Mouse (Mus musculus): ENCODE results near the gene Wfdc13.

Gene Wfdc13

GRCm38 (mm10) chr2:164684807-164685206, at the start of gene Wfdc13:
Wfdc13 (plus strand) TSS chr2:164685107.
- no peak for DNase-seq

DNA sequence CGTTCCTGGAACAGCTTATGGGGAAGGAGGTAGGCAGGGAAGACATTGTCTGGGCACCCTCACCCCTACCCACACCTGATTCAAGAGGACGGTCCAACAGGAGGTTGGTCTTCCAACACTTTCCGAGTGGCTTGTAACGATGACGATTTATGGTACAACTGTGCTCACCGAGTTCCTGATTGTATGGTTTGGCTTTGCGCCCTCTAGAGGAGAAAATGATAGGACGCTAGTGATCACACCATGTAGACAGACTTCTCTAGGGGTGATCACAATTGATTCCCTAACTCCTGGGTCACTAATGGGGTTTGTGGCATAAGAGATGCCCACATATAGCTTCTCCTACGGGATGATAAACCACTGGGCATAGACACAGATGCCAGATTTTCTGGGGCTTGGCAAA, 49.6 kb upstream of the Wfdc13 start:
- DNase-seq: no peak

DNA sequence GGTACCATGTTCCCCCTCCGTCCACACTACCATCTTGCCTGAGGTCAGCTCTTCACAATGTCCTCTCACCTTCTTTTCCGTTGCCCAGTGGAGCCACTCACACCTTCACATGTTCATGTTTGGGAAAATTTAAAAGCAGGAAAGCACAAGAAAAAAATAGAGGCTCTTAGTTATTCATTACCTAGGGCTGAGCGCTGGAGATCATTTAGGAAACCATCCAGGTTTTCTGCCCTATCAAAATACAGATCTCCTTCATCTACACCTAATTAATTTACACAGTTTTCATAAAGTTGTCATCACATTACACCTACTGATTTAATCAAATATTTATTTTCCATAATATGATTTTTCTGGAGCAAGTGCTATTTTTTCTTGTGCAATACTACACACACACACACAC, 46.2 kb upstream of the Wfdc13 start, which contains the start of gene Wfdc16:
TSS of gene Wfdc16 (minus strand) at position 101 of the 400 bp plus-strand sequence.
- no peak for DNase-seq

DNA sequence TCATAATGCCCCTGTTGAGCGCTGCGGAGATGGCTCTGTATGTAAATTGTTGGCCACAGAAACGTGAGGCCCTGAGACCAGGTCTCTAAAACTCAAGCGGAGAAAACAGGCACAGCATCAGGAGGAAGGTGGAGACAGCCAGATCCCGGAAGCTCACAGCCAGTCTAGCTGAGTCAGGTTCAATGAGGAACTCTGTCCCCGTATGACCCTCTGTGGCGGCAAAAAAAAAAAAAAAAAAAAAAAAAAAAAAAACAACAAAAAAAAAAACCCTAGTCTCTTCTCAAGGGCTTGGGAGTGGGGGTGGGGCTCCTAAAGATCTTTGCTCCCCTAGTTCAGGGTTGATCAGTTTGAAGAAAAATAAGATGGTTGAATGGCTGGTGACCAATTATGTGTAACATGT, 43.8 kb upstream of the Wfdc13 start:
- DNase-seq: peak; percentile 20

DNA sequence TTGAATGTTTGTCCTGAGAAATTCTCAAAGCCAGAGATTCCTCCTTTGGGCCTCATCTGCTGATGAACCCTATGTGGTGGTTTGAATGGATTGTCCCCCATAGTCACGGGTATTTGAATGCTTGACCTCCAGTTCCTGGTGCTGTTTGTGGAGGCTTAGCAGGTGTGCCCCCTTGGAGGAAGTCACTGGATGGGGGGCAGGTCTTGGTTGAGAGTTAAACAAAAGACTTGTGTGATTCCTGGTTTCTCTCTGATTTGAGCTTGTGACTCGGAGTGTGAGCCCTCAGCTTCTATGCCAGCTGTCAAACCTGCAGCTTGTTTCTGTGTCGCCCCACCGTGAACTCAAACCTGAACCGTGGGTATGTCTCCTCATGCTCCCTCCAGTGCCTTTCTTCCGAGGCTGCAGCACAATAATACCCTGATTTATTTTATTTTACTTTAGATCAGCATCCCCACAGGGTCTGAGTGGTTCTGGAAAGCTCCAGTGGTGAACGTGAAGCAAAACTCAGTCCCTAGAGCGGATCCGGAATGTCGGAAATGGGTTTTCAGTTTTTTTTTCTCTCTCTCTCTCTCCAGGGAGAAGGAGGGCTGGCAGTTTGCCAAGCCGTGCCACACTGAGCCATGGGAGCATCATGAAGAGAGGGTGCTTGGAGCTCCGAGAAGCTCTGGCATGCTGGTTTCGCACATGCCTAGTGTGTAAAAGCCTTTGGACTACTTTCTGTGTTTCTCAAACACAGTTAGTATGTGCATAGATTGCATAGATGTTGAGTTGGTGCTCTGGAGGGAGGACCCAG, 42.8 kb upstream of the Wfdc13 start:
- DNase-seq: peak; percentile 12

DNA sequence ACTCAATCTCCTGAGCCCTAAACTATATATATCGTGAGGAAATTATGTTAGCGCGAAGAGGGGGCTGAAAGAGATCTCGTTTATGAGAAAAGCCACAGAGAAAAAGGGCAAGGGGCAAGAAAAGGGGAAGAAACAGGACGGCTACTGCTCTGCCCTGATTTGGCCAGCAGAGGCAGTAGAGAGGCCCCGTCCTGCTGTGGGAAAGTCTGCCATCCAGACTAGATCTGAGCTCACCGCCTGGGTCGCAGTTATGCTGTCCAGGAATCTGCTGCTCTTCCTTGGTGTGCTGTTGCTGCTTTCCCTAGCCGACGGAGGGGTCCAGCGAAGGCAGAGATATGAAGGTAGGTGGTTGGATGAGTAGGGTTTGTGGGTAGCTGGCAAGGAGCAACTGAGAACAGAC, 29.0 kb upstream of the Wfdc13 start, which contains the start of gene Wfdc10:
TSS of gene Wfdc10 (plus strand) at position 189 of the 400 bp plus-strand sequence.
- DNase-seq: peak; percentile 45

GRCm38 (mm10) chr2:164656483-164656882, 28.4 kb upstream of the Wfdc13 start, which contains the start of gene Wfdc9:
Wfdc9 (minus strand) TSS chr2:164656583.
- DNase-seq: no peak

DNA sequence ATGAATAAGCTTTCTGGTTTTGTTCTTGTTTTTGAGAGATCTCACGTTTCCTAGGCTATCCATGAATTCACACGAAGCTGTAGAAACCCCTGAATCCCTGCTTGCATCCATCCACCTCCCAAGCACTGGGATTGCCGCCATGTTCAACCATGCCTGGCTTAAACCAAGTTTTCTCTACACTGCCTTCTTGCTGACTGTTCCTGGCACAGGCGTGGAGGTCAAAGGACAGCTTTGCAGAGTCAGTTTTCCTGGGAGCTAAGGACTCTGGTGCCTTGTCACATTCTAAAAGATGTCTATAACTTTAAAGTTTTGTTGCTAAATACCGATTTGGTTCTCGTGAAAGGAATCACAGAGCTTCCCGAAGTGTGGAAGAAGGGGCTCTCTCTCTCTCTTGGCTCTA, 20.1 kb upstream of the Wfdc13 start:
- DNase-seq: no peak

- no peak for DNase-seq
These were observed 14.6 kb upstream of the Wfdc13 start for GRCm38 (mm10) chr2:164670261-164670660.

DNA sequence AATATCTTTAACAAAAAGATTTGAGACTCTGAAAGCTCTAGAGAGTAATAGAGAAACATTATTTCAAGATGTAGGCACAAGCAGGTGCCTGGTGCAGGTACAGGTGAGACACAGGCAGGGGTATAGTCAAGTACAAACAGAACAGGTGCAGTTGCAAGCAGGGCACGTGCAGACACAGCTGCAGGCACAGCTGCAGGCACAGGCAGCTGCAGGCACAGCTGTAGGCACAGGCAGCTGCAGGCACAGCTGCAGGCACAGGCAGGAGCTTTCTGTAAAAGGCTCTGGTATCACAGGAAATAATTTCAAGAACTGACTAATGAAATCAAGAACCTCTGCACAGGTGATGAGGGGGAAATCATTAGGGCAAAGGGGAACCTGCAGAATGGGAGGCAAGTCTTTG, 14.0 kb upstream of the Wfdc13 start:
- no peak for DNase-seq

DNA sequence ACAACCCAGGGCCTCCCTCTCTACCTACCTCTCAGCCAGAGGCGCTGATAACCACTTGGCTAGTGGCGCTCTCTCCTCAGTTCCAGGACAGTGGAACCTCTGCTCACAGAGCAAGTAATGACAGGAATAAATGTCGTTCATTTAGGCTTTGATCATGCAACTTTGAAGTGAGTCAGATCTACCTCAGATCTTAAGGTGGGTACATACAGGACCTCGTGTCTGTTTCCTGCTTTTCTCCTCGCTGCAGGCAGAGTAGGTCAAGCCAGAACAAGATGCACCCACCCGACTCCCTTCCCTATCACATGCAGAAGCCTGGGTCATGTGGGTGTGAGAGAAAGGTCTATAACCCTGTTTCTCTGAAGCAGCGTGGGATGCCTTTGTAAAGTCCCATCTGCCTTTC, 10.9 kb upstream of the Wfdc13 start, which contains the start of gene Wfdc11:
TSS of gene Wfdc11 (minus strand) at position 101 of the 400 bp plus-strand sequence.
- DNase-seq: no peak

DNA sequence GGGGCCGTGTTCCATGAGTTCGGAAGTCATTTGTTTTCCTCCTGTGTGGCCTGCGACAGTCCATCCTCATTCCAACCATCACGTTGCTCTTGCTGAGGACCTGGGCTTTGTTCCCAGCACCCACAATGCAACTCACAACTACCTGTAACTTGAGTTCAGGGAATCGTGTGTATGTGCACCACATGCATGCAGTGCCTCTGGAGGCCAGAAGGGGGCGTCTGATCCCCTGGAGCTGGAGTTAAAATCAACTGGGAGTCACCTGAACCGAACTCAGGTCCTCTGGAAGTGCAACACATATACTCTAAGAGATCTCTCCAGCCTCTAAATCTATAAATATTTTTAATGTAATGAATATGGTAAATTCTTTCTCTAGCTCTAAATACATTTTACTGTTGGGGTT, 8.8 kb upstream of the Wfdc13 start:
- no peak for DNase-seq

DNA sequence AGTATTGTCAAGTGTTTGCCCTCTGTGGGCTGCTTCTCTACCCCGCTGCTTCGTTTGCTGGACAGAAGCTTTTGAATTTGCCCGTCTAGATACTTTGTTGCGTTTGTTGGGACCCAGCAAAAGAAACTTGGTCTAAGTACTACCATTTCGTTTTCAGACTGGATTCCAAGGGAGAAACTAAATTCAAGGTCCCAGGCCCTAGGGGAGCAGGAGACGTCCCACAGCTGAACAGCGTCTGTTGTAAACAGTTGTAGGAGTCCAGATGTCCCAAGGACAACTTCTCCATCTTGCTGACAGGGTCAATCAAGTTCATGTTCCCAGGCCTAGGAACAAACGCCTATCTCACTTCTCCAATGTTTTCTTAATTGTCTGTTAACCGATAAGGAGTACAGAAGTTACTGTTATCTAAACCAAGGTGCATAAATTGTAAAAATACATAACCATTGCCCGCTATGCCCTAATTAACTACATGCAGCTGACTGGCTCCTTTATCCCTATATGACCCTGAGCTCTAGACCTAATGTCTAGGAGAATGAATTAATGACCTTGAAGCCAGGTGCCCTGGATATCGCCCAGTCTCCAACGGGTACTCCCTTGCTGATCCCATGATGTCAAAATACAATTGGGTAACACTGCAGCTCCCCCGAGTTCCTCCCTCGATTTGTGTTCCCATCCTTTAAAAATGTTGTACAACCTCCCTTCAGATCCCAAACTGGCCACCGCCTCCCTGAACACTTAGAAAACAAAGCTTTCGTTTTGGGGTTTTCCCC, 7.8 kb upstream of the Wfdc13 start:
- DNase-seq: no peak

GRCm38 (mm10) chr2:164678848-164679625, 5.9 kb upstream of the Wfdc13 start:
- DNase-seq: peak; percentile 86

DNA sequence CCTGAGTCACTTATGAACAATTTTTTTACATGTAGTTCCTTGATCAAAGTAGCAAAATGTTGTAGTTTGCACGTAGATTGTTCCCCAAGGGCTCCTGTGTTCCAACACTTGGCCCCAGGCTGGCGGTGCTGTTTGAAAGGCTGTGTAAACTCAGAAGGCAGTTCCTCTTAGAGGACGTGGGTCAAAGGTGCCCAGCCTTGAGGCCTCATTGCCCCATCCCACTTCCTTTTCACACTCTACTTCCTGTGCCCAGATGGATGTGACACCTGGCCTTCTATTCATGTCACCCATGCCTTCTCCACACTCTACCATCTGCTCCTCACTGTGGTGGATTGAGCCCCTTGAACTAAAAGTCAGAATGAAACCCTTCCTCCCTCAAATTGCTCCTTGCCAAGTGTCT, 5.0 kb upstream of the Wfdc13 start:
- DNase-seq: no peak

GRCm38 (mm10) chr2:164698201-164698600, 13.3 kb downstream of the Wfdc13 start, which contains the start of gene Spint4:
Spint4 (plus strand) TSS chr2:164698501.
- no peak for DNase-seq

DNA sequence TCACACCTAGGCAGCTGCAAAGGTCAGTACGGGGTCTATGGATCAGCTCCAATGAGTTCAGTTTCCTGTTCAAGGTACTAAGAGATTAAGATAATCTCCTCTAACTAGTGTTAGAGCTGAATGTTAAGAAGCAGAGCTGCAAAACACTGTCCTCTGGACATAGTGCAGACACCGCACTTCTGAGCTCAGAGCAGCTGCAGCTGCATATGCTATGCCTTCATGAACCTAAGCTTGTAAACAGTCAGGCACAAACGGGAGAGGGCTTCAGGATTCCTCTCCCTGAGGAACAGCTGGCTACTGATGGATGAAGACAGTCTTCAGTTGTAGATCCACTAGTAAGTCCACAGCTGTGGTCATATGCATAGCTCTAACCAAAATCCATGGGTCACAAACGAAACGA, 16.1 kb downstream of the Wfdc13 start:
- no peak for DNase-seq

DNA sequence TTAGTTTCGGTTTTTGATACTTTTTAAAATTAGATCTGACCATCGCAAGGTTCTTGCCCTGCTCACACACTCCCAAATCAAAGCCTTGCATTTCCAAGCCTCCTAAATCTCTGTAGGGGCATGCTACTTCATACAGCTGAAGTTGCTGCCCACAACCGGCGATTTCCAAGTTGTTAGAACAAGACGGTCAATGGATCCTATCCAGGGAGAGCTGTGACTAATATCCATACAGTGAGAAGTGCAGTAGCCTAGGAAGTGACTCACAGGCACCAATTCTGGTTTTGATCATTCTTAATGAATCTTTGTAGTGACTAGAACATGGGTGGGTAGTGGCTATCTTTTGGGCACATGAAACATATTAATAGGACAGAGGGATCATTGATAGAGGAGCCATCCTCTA, 16.9 kb downstream of the Wfdc13 start:
- no peak for DNase-seq

DNA sequence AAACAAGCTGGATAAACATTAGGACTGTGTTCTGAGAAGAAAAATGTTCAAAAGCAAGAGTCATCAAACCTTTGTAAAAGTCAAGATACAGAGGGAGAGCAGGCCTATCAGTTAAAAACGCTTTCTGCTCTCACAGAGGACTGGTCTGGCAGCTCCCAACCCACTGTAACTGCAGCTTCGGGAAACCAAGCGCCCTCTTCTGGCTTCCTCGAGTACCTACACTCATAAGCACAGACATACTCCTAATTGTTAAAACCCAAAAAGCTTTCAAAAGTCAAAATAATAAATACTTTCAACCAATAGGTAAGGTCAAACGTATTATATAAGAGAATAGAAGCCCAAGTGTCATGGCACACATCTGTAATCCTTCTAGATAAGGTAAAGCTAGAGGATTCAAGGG, 19.3 kb downstream of the Wfdc13 start:
- no peak for DNase-seq

- DNase-seq: no peak
These were observed 20.4 kb downstream of the Wfdc13 start for GRCm38 (mm10) chr2:164705328-164705727.

GRCm38 (mm10) chr2:164705991-164706390, 21.1 kb downstream of the Wfdc13 start:
- DNase-seq: no peak

- DNase-seq: no peak
These were observed 30.1 kb downstream of the Wfdc13 start, which contains the start of gene Spint5 for GRCm38 (mm10) chr2:164715005-164715404. Spint5 (plus strand) TSS chr2:164715305.

Data from kidney, postnatal 14 days (tissue).